Mouse (Mus musculus) CH12.LX (cell line): ENCODE measurements around the gene Zkscan6. TPM values are rescaled to one million over a fixed set of nuclear protein-coding genes. Genes with fewer than 3 reads are reported as not detected.
A peak's percentile ranks its signal among the peaks of the same experiment; 100 is the strongest.

Experiments
- DNase-seq: peaks from one replicate; pipeline ENCODE4 v3.0.0-alpha.2; 2013; ENCODE audit errors: extremely low read depth
- H3K27ac ChIP-seq: 2 replicates; pipeline ENCODE4 v1.5.1; 2012; ENCODE audit warnings: low read depth, mild to moderate bottlenecking, control low read depth, moderate library complexity; ENCODE audit not compliant: insufficient read depth
- H3K27me3 ChIP-seq: replicated peaks from 2 replicates; pipeline ENCODE3; 2012; ENCODE audit warnings: inconsistent platforms
- H3K36me3 ChIP-seq, 2 experiments: replicated peaks in 1 of 2; 2 replicates each; pipeline versions ENCODE3 to v1.6.1; 2012; ENCODE audit warnings: inconsistent platforms in 1 of 2, low read length in 1 of 2, mild to moderate bottlenecking in 1 of 2, mixed read lengths in 1 of 2, moderate library complexity in 1 of 2; ENCODE audit not compliant: control insufficient read depth in 1 of 2, insufficient read depth in 1 of 2
- H3K4me1 ChIP-seq, 2 experiments: 2 replicates each; pipeline ENCODE4 v1.6.1; 2012; ENCODE audit warnings: inconsistent platforms in 1 of 2, moderate library complexity in 1 of 2; ENCODE audit not compliant: insufficient read depth in 2 of 2, control insufficient read depth in 1 of 2
- H3K4me2 ChIP-seq: 2 replicates; pipeline ENCODE4 v1.6.1; 2012; ENCODE audit warnings: low read depth, mild to moderate bottlenecking, control low read depth; ENCODE audit not compliant: poor library complexity, insufficient read depth, severe bottlenecking
- H3K4me3 ChIP-seq, 3 experiments: fragments of 150-350 bp in 1 of 3; sonication (generic) in 1 of 3; replicated peaks in 1 of 3; 2 replicates each; pipeline versions ENCODE3 to v1.5.1; 2011 to 2012; ENCODE audit warnings: low read depth in 2 of 3, low read length in 2 of 3, mild to moderate bottlenecking in 2 of 3, moderate library complexity in 2 of 3, control low read depth in 1 of 3, improper control_type of control experiment in 1 of 3, inconsistent platforms in 1 of 3, mixed read lengths in 1 of 3; ENCODE audit not compliant: poor library complexity in 1 of 3
- H3K79me2 ChIP-seq: replicated peaks from 2 replicates; pipeline ENCODE4 v1.6.1; 2012; ENCODE audit warnings: mild to moderate bottlenecking, moderate library complexity; ENCODE audit not compliant: control insufficient read depth, poor library complexity, insufficient read depth, severe bottlenecking; ENCODE audit errors: extremely low read depth
- H3K9ac ChIP-seq: 2 replicates; pipeline ENCODE4 v1.6.1; 2012; ENCODE audit warnings: low read depth, mild to moderate bottlenecking, control low read depth, moderate library complexity; ENCODE audit not compliant: insufficient read depth
- H3K9me3 ChIP-seq: replicated peaks from 2 replicates; pipeline ENCODE3; 2012; ENCODE audit warnings: low read length, inconsistent platforms, mixed read lengths
- BHLHE40 ChIP-seq: IDR thresholded peaks from 2 replicates; pipeline ENCODE4 v1.6.1; 2011; ENCODE audit warnings: mild to moderate bottlenecking, low read depth, low read length, improper control_type of control experiment
- CHD1 ChIP-seq: IDR thresholded peaks from 2 replicates; pipeline ENCODE4 v1.6.1; 2012; ENCODE audit warnings: low read depth, low read length, improper control_type of control experiment, inconsistent platforms
- E2F4 ChIP-seq: IDR thresholded peaks from 2 replicates; pipeline ENCODE4 v1.6.1; 2011; ENCODE audit warnings: low read depth, low read length, improper control_type of control experiment; ENCODE audit not compliant: insufficient replicate concordance
- ELF1 ChIP-seq: IDR thresholded peaks from 2 replicates; pipeline ENCODE4 v1.6.1; 2014; ENCODE audit warnings: low read depth, mild to moderate bottlenecking, inconsistent platforms, low read length, improper control_type of control experiment
- EP300 ChIP-seq: IDR thresholded peaks from 2 replicates; pipeline ENCODE4 v1.6.1; 2011; ENCODE audit warnings: low read length, improper control_type of control experiment
- ETS1 ChIP-seq: conservative IDR thresholded peaks from 2 replicates; pipeline ENCODE4 v1.6.1; 2012; ENCODE audit warnings: low read depth, mild to moderate bottlenecking, inconsistent platforms, low read length, improper control_type of control experiment, moderate library complexity
- HCFC1 ChIP-seq: IDR thresholded peaks from 2 replicates; pipeline ENCODE4 v1.6.1; 2012; ENCODE audit warnings: low read depth, mild to moderate bottlenecking, inconsistent platforms, low read length, improper control_type of control experiment
- IRF4 ChIP-seq: IDR thresholded peaks from 2 replicates; pipeline ENCODE4 v1.6.1; 2014; ENCODE audit warnings: low read depth, mild to moderate bottlenecking, inconsistent platforms, low read length, improper control_type of control experiment
- JUN ChIP-seq: IDR thresholded peaks from 2 replicates; pipeline ENCODE4 v1.6.1; 2011; ENCODE audit warnings: low read depth, mild to moderate bottlenecking, low read length, improper control_type of control experiment, moderate library complexity; ENCODE audit not compliant: insufficient read depth
- JUND ChIP-seq: conservative IDR thresholded peaks from 2 replicates; pipeline ENCODE4 v1.6.1; 2011; ENCODE audit warnings: low read depth, low read length, improper control_type of control experiment
- KAT2A ChIP-seq: IDR thresholded peaks from 2 replicates; pipeline ENCODE4 v1.6.1; 2012; ENCODE audit warnings: low read length, improper control_type of control experiment, inconsistent platforms; ENCODE audit not compliant: insufficient replicate concordance
- MAFK ChIP-seq: IDR thresholded peaks from 2 replicates; pipeline ENCODE4 v1.6.1; 2011; ENCODE audit warnings: low read length, improper control_type of control experiment; ENCODE audit not compliant: insufficient replicate concordance
- MEF2A ChIP-seq: IDR thresholded peaks from 2 replicates; pipeline ENCODE4 v1.6.1; 2014; ENCODE audit warnings: low read depth, mild to moderate bottlenecking, inconsistent platforms, low read length, improper control_type of control experiment, borderline replicate concordance
- MYC ChIP-seq: IDR thresholded peaks from 2 replicates; pipeline ENCODE4 v1.6.1; 2011; ENCODE audit warnings: low read depth, mild to moderate bottlenecking, improper control_type of control experiment, low read length
- POLR2A ChIP-seq: IDR thresholded peaks from 2 replicates; pipeline ENCODE4 v1.6.1; 2011; ENCODE audit warnings: low read depth, mild to moderate bottlenecking, improper control_type of control experiment, low read length
- POLR2AphosphoS2 ChIP-seq: IDR thresholded peaks from 2 replicates; pipeline ENCODE4 v1.6.1; 2011; ENCODE audit warnings: low read depth, low read length, improper control_type of control experiment
- RAD21 ChIP-seq: IDR thresholded peaks from 2 replicates; pipeline ENCODE4 v1.6.1; 2011; ENCODE audit warnings: low read depth, mild to moderate bottlenecking, low read length, improper control_type of control experiment, moderate library complexity
- RCOR1 ChIP-seq: conservative IDR thresholded peaks from 2 replicates; pipeline ENCODE4 v1.6.1; 2012; ENCODE audit warnings: low read depth, mild to moderate bottlenecking, inconsistent platforms, low read length, improper control_type of control experiment
- SIN3A ChIP-seq: IDR thresholded peaks from 2 replicates; pipeline ENCODE4 v1.6.1; 2012; ENCODE audit warnings: low read length, improper control_type of control experiment, inconsistent platforms
- TCF12 ChIP-seq: IDR thresholded peaks from 2 replicates; pipeline ENCODE4 v1.6.1; 2014; ENCODE audit warnings: low read depth, mild to moderate bottlenecking, inconsistent platforms, low read length, improper control_type of control experiment
- ZKSCAN1 ChIP-seq: IDR thresholded peaks from 2 replicates; pipeline ENCODE4 v1.6.1; 2012; ENCODE audit warnings: low read depth, inconsistent platforms, low read length, improper control_type of control experiment, borderline replicate concordance
- ZMIZ1 ChIP-seq: IDR thresholded peaks from 2 replicates; pipeline ENCODE4 v1.6.1; 2012; ENCODE audit warnings: low read depth, mild to moderate bottlenecking, inconsistent platforms, low read length, improper control_type of control experiment
- ZNF384 ChIP-seq: IDR thresholded peaks from 2 replicates; pipeline ENCODE4 v1.6.1; 2012; ENCODE audit warnings: low read depth, low read length, improper control_type of control experiment, inconsistent platforms
- dilution Hi-C: fragments of 300-500 bp; cut with MboI; formaldehyde crosslinking; loops from 2 replicates; pipeline ENCODE4 v1.14.3; 2020; ENCODE audit warnings: low sequenced_read_pairs; ENCODE audit not compliant: extremely low pct_unique_long_range_greater_than_20kb, extremely low pct_ligation_motif_present
- in situ Hi-C: fragments of 300-500 bp; cut with MboI; formaldehyde crosslinking; loops from 3 replicates; pipeline ENCODE4 v1.14.3; 2019; ENCODE audit warnings: low sequenced_read_pairs, low pct_ligation_motif_present, low pct_unique_long_range_greater_than_20kb, mixed read lengths
- polyA plus RNA-seq: library from polyadenylated mRNA; unstranded; fragments of >175 nt; gene quantifications from 2 replicates; pipeline ENCODE4 v1.2.1, GENCODE M21; 2012; ENCODE audit warnings: low read depth; ENCODE audit not compliant: insufficient read length
- total RNA-seq, 2 experiments: library from RNA; depleted of rRNA; stranded (reverse); fragments of 300-350 nt in 1 of 2; fragments of >200 nt in 1 of 2; gene quantifications; 2 replicates each; pipeline ENCODE4 v1.2.3; 2012 to 2014

Zkscan6 gene
- total and polyA plus RNA-seq, 3 experiments = 15.8 to 20.5 (median 16.6) TPM

DNA sequence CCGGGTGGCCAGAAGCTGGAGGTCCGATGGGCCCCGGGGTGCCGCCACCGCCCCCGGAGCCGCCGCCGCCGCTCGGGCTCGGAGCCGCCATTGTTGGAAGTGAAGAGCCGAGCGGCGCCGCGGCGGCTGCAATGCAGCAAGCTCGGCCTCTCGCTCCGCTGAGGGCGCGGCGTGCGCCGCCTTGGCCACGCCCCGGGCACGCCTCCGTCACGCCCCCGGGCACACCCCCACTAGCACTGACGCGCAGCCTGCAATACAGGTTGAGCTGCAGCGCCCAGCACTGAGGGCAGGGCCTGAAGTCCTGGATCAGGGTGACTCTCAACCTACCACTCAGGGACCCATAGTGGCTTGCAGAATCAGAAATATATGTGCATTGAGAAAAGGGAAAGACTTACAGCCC lies 18.8 kb upstream of the Zkscan6 start, which contains the start of gene Map2k4 (continued):
- TF ChIP-seq ZKSCAN1 (peak; percentile 7; the same call in 1 of the 2 replicates), TCF12 (peak; percentile 96), MEF2A (no peak), POLR2AphosphoS2 (peak; percentile 70; the same call in 1 of the 2 replicates), SIN3A (no peak), BHLHE40 (peak; percentile 60), HCFC1 (peak; percentile 58), ELF1 (peak; percentile 51; the same call in 1 of the 2 replicates)

DNA sequence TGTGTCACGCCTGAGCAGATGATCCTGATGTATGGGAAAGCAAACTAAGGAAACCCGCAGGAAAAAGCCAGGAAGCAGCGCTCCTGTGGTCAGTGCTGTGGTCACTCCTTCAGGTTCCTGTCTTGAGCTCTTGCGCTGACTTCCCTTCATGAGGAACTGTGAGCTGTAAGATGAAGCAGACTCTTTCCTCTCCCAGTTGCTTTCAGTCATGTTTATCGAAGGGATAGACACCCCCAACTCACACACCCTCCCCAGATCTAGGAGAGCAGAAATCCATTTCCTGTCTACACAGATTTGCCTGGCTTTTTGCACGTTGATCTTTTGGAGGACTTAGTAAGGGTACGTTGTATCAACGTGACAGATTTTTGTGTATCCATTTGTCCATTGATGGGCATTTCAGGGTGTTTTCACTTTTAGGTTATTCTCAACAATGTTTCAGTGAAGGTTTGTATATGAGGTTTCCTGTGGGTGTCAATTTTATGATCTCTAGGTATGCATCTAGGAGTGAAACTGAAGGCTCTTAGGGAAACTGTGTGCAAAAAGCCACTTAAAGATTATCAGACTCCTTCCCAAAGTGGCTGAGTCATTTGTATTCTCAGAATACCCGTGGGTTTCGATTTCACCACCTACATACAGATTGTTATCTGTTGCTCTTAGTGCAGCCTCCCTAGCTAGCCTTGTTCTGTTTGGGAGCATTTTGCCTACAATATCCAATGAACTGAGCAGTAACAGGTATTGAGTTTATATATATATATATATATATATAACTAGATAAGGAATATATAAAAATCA lies 12.4 kb upstream of the Zkscan6 start:
- DNase-seq = peak; percentile 45
- peak overlapping the region; percentile 79 for H3K4me2 ChIP-seq
- H3K79me2 ChIP-seq = no peaks in the 10 kb centered on the region
- TF ChIP-seq KAT2A = no peak
- no peak for TF ChIP-seq E2F4
- no peak for TF ChIP-seq POLR2A
- TF ChIP-seq MAFK = peak; percentile 52; the same call in 1 of the 2 replicates
- no peak for TF ChIP-seq ZNF384
- TF ChIP-seq EP300 = peak; percentile 84
- peak; percentile 89 for TF ChIP-seq IRF4
- peak; percentile 51; the same call in 1 of the 2 replicates for TF ChIP-seq SIN3A
- peak; percentile 56; the same call in 1 of the 2 replicates for TF ChIP-seq ETS1
- no peak for TF ChIP-seq RAD21
- TF ChIP-seq JUND = peak; percentile 75
- peak; percentile 48; the same call in 1 of the 2 replicates for TF ChIP-seq MEF2A
- TF ChIP-seq JUN = peak; percentile 70
- no peak for TF ChIP-seq RCOR1
- TF ChIP-seq MYC = 0 out of 2 replicates have a peak, but pooled peaks have one; percentile 17
- no peak for TF ChIP-seq CHD1
- peak; percentile 49 for TF ChIP-seq BHLHE40
- TF ChIP-seq ZMIZ1 = no peak
- TF ChIP-seq, all 38 proteins: peak for 10
- Histone ChIP-seq H3K36me3 (no peaks in the 10 kb centered on the region), H3K4me3 (peak overlapping the region in 1 of 3 experiments; percentile 1), H3K9ac (peak overlapping the region; percentile 15; the same call in 1 of the 2 replicates), H3K27me3 (no peaks in the 10 kb centered on the region), H3K9me3 (peaks cover 3% of the 10 kb centered on the region), H3K4me1 (peaks cover 0 to 14% of the 10 kb centered on the region in 2 experiments; a peak in 2 of 4 replicates), H3K27ac (no peak overlapping the region)
- dilution Hi-C loops (no loop called here), in situ Hi-C loops (no loop called here)
